Mouse (Mus musculus) A20 (cell line): ENCODE results near the gene Gpx4.

Experiments used
- DNase-seq: peaks from one replicate; pipeline ENCODE4 v3.0.0-alpha.2; 2011; ENCODE audit warnings: low read depth, low spot score

Gene Gpx4

GRCm38 (mm10) chr10:80047041-80047565 lies at the start of gene Gpx4:
Gene Gpx4, plus strand, starts transcription at chr10:80047166.
- DNase-seq, result no peak

GRCm38 (mm10) chr10:79997819-79998218 lies 49.1 kb upstream of the Gpx4 start:
- DNase-seq, result no peak

- DNase-seq, result no peak
Measured at GRCm38 (mm10) chr10:80001945-80002344, 45.0 kb upstream of the Gpx4 start.

GRCm38 (mm10) chr10:80002829-80003228 lies 44.1 kb upstream of the Gpx4 start:
- no peak for DNase-seq

GRCm38 (mm10) chr10:80003374-80004232 lies 43.4 kb upstream of the Gpx4 start:
- DNase-seq, result no peak

GRCm38 (mm10) chr10:80004233-80004705 lies 42.7 kb upstream of the Gpx4 start:
- no peak for DNase-seq

GRCm38 (mm10) chr10:80011740-80012139 lies 35.2 kb upstream of the Gpx4 start:
- no peak for DNase-seq

GRCm38 (mm10) chr10:80013609-80014008 lies 33.4 kb upstream of the Gpx4 start:
- no peak for DNase-seq

- no peak for DNase-seq
Measured at GRCm38 (mm10) chr10:80014484-80015290, 32.3 kb upstream of the Gpx4 start.

GRCm38 (mm10) chr10:80015583-80015982 lies 31.4 kb upstream of the Gpx4 start:
- no peak for DNase-seq

GRCm38 (mm10) chr10:80016511-80016910 lies 30.5 kb upstream of the Gpx4 start, which contains the start of gene Arhgap45:
Gene Arhgap45, plus strand, starts transcription at chr10:80016653.
- peak; percentile 92 for DNase-seq

GRCm38 (mm10) chr10:80016931-80017330 lies 30.0 kb upstream of the Gpx4 start:
- DNase-seq, result no peak

- peak; percentile 93 for DNase-seq
Measured at GRCm38 (mm10) chr10:80017361-80017760, 29.6 kb upstream of the Gpx4 start.

GRCm38 (mm10) chr10:80017771-80018170 lies 29.2 kb upstream of the Gpx4 start:
- DNase-seq, result no peak

GRCm38 (mm10) chr10:80018739-80019297 lies 28.1 kb upstream of the Gpx4 start:
- no peak for DNase-seq

- DNase-seq, result no peak
Measured at GRCm38 (mm10) chr10:80019471-80020131, 27.4 kb upstream of the Gpx4 start.

- DNase-seq, result no peak
Measured at GRCm38 (mm10) chr10:80020191-80020590, 26.8 kb upstream of the Gpx4 start.

- DNase-seq, result no peak
Measured at GRCm38 (mm10) chr10:80020603-80021319, 26.2 kb upstream of the Gpx4 start.

- no peak for DNase-seq
Measured at GRCm38 (mm10) chr10:80021320-80021641, 25.7 kb upstream of the Gpx4 start.

- DNase-seq, result no peak
Measured at GRCm38 (mm10) chr10:80022164-80022563, 24.8 kb upstream of the Gpx4 start.

GRCm38 (mm10) chr10:80022806-80023205 lies 24.2 kb upstream of the Gpx4 start:
- peak; percentile 48 for DNase-seq
